Mouse (Mus musculus): ENCODE measurements at regions not wholly inside any gene's neighbourhood (a gene's known extent, or its start where the extent isn't known, plus 50 kb on each side); places are given as distances from the start of the nearest gene placed in this dataset.
"Not testable (repeated sequence)": the region's sequence is repeated elsewhere in the genome, so short reads cannot be mapped to it uniquely, and the experiment has no call there.

- H3K27me3 ChIP-seq (replicated peaks; ENCODE audit: control insufficient read depth, insufficient read depth, low read length): peaks cover 11% of the 10 kb centered on the region; the same call in 1 of the 2 replicates
- H3K4me1 ChIP-seq (ENCODE audit: control insufficient read depth, insufficient read depth, low read length): peaks cover 4% of the 10 kb centered on the region; the same call in 1 of the 2 replicates
- H3K4me2 ChIP-seq (ENCODE audit: low read length): peak overlapping the region; percentile 53
- H3K4me3 ChIP-seq (ENCODE audit: low read depth, low read length): peak overlapping the region; percentile 9; the same call in 1 of the 2 replicates
- H3K36me3 ChIP-seq (ENCODE audit: control insufficient read depth, insufficient read depth, low read length): no peaks in the 10 kb centered on the region
- H3K27ac ChIP-seq (ENCODE audit: low read depth, low read length): no peak overlapping the region
- no peaks in the 10 kb centered on the region for H3K9me3 ChIP-seq (replicated peaks; ENCODE audit: control insufficient read depth, low read length)
- 16% methylated on average over 17 of the region's 18 CpGs for WGBS
- H3K9ac ChIP-seq (ENCODE audit: low read length): no peak overlapping the region
- ATAC-seq (no peak), DNase-seq (ENCODE audit: low spot score) (peak; percentile 28)
Measured at GRCm38 (mm10) chr9:104407559-104408376, 70.2 kb upstream of the Acpp start.

- Histone ChIP-seq H3K4me2 (ENCODE audit: low read length) (no peak overlapping the region), H3K27me3 (replicated peaks; ENCODE audit: control insufficient read depth, insufficient read depth, low read length) (peaks cover 11% of the 10 kb centered on the region; the same call in 1 of the 2 replicates), H3K36me3 (ENCODE audit: control insufficient read depth, insufficient read depth, low read length) (no peaks in the 10 kb centered on the region), H3K9me3 (replicated peaks; ENCODE audit: control insufficient read depth, low read length) (no peaks in the 10 kb centered on the region), H3K27ac (ENCODE audit: low read depth, low read length) (no peak overlapping the region), H3K4me1 (ENCODE audit: control insufficient read depth, insufficient read depth, low read length) (peaks cover 4% of the 10 kb centered on the region; the same call in 1 of the 2 replicates), H3K9ac (ENCODE audit: low read length) (no peak overlapping the region), H3K4me3 (ENCODE audit: low read depth, low read length) (no peak overlapping the region)
- DNase-seq (ENCODE audit: low spot score): no peak
- ATAC-seq: no peak
- WGBS: 9% methylated on average over 2 of the region's 2 CpGs
Measured at GRCm38 (mm10) chr9:104407011-104407410, 69.5 kb upstream of the Acpp start.

GRCm38 (mm10) chr9:104406491-104406890 is 68.9 kb upstream of the Acpp start:
- Histone ChIP-seq H3K4me3 (ENCODE audit: low read depth, low read length) (no peak overlapping the region), H3K36me3 (ENCODE audit: control insufficient read depth, insufficient read depth, low read length) (no peaks in the 10 kb centered on the region), H3K9me3 (replicated peaks; ENCODE audit: control insufficient read depth, low read length) (no peaks in the 10 kb centered on the region), H3K4me2 (ENCODE audit: low read length) (no peak overlapping the region), H3K27ac (ENCODE audit: low read depth, low read length) (no peak overlapping the region), H3K9ac (ENCODE audit: low read length) (no peak overlapping the region), H3K4me1 (ENCODE audit: control insufficient read depth, insufficient read depth, low read length) (peaks cover 4% of the 10 kb centered on the region; the same call in 1 of the 2 replicates), H3K27me3 (replicated peaks; ENCODE audit: control insufficient read depth, insufficient read depth, low read length) (peaks cover 11% of the 10 kb centered on the region; the same call in 1 of the 2 replicates)
- DNase-seq (ENCODE audit: low spot score) (no peak), ATAC-seq (no peak)
- WGBS: 78% methylated on average over 7 of the region's 7 CpGs

- no peak for DNase-seq (ENCODE audit: low spot score)
- Histone ChIP-seq H3K36me3 (ENCODE audit: control insufficient read depth, insufficient read depth, low read length) (no peaks in the 10 kb centered on the region), H3K27me3 (replicated peaks; ENCODE audit: control insufficient read depth, insufficient read depth, low read length) (peaks cover 7% of the 10 kb centered on the region; the same call in 1 of the 2 replicates), H3K27ac (ENCODE audit: low read depth, low read length) (no peak overlapping the region), H3K4me2 (ENCODE audit: low read length) (no peak overlapping the region), H3K9me3 (replicated peaks; ENCODE audit: control insufficient read depth, low read length) (no peaks in the 10 kb centered on the region), H3K4me1 (ENCODE audit: control insufficient read depth, insufficient read depth, low read length) (peaks cover 4% of the 10 kb centered on the region; the same call in 1 of the 2 replicates), H3K4me3 (ENCODE audit: low read depth, low read length) (no peak overlapping the region), H3K9ac (ENCODE audit: low read length) (no peak overlapping the region)
- 54% methylated on average over 1 of the region's 1 CpGs for WGBS
- ATAC-seq: no peak
Measured at GRCm38 (mm10) chr9:104403863-104404262, 66.3 kb upstream of the Acpp start.

- H3K4me2 ChIP-seq (ENCODE audit: low read length): no peak overlapping the region
- ATAC-seq (no peak), DNase-seq (ENCODE audit: low spot score) (no peak)
- 86% methylated on average over 4 of the region's 4 CpGs for WGBS
- no peaks in the 10 kb centered on the region for H3K9me3 ChIP-seq (replicated peaks; ENCODE audit: control insufficient read depth, low read length)
- no peak overlapping the region for H3K9ac ChIP-seq (ENCODE audit: low read length)
- no peaks in the 10 kb centered on the region for H3K4me1 ChIP-seq (ENCODE audit: control insufficient read depth, insufficient read depth, low read length)
- no peaks in the 10 kb centered on the region for H3K36me3 ChIP-seq (ENCODE audit: control insufficient read depth, insufficient read depth, low read length)
- no peak overlapping the region for H3K27ac ChIP-seq (ENCODE audit: low read depth, low read length)
- no peak overlapping the region for H3K4me3 ChIP-seq (ENCODE audit: low read depth, low read length)
- no peaks in the 10 kb centered on the region for H3K27me3 ChIP-seq (replicated peaks; ENCODE audit: control insufficient read depth, insufficient read depth, low read length)
Measured at GRCm38 (mm10) chr9:104401673-104402072, 64.1 kb upstream of the Acpp start.

- H3K9ac ChIP-seq (ENCODE audit: low read length): no peak overlapping the region
- H3K9me3 ChIP-seq (replicated peaks; ENCODE audit: control insufficient read depth, low read length): no peaks in the 10 kb centered on the region
- H3K27ac ChIP-seq (ENCODE audit: low read depth, low read length): no peak overlapping the region
- DNase-seq (ENCODE audit: low spot score): no peak
- ATAC-seq: no peak
- no peak overlapping the region for H3K4me3 ChIP-seq (ENCODE audit: low read depth, low read length)
- no peaks in the 10 kb centered on the region for H3K36me3 ChIP-seq (ENCODE audit: control insufficient read depth, insufficient read depth, low read length)
- 82% methylated on average over 1 of the region's 1 CpGs for WGBS
- no peaks in the 10 kb centered on the region for H3K4me1 ChIP-seq (ENCODE audit: control insufficient read depth, insufficient read depth, low read length)
- no peaks in the 10 kb centered on the region for H3K27me3 ChIP-seq (replicated peaks; ENCODE audit: control insufficient read depth, insufficient read depth, low read length)
- no peak overlapping the region for H3K4me2 ChIP-seq (ENCODE audit: low read length)
Measured at GRCm38 (mm10) chr9:104399927-104400326, 62.4 kb upstream of the Acpp start.

GRCm38 (mm10) chr9:104398484-104398883 is 60.9 kb upstream of the Acpp start:
- H3K4me3 ChIP-seq (ENCODE audit: low read depth, low read length); ATAC-seq; H3K27ac ChIP-seq (ENCODE audit: low read depth, low read length); H3K27me3 ChIP-seq (replicated peaks; ENCODE audit: control insufficient read depth, insufficient read depth, low read length); DNase-seq (ENCODE audit: low spot score); H3K4me2 ChIP-seq (ENCODE audit: low read length); H3K9ac ChIP-seq (ENCODE audit: low read length); H3K36me3 ChIP-seq (ENCODE audit: control insufficient read depth, insufficient read depth, low read length); H3K9me3 ChIP-seq (replicated peaks; ENCODE audit: control insufficient read depth, low read length); H3K4me1 ChIP-seq (ENCODE audit: control insufficient read depth, insufficient read depth, low read length): not testable (repeated sequence)
- WGBS: 82% methylated on average over 4 of the region's 4 CpGs

- no peak overlapping the region for H3K4me2 ChIP-seq (ENCODE audit: low read length)
- no peak overlapping the region for H3K27ac ChIP-seq (ENCODE audit: low read depth, low read length)
- WGBS: 94% methylated on average over 7 of the region's 7 CpGs
- H3K4me1 ChIP-seq (ENCODE audit: control insufficient read depth, insufficient read depth, low read length): no peaks in the 10 kb centered on the region
- H3K27me3 ChIP-seq (replicated peaks; ENCODE audit: control insufficient read depth, insufficient read depth, low read length): no peaks in the 10 kb centered on the region
- H3K9ac ChIP-seq (ENCODE audit: low read length): no peak overlapping the region
- DNase-seq (ENCODE audit: low spot score) (no peak), ATAC-seq (no peak)
- H3K4me3 ChIP-seq (ENCODE audit: low read depth, low read length): no peak overlapping the region
- H3K9me3 ChIP-seq (replicated peaks; ENCODE audit: control insufficient read depth, low read length): no peaks in the 10 kb centered on the region
- H3K36me3 ChIP-seq (ENCODE audit: control insufficient read depth, insufficient read depth, low read length): no peaks in the 10 kb centered on the region
Measured at GRCm38 (mm10) chr9:104387805-104388204, 50.3 kb upstream of the Acpp start.

Data from forebrain, embryonic 14.5 days (tissue).